Mouse (Mus musculus): ENCODE measurements around the gene Dpp6. TPM values are rescaled to one million over a fixed set of nuclear protein-coding genes. Genes with fewer than 3 reads are reported as not detected.

The Dpp6 gene
- polyA plus RNA-seq, 1 experiment from 2014 or later: 0.76 TPM

DNA sequence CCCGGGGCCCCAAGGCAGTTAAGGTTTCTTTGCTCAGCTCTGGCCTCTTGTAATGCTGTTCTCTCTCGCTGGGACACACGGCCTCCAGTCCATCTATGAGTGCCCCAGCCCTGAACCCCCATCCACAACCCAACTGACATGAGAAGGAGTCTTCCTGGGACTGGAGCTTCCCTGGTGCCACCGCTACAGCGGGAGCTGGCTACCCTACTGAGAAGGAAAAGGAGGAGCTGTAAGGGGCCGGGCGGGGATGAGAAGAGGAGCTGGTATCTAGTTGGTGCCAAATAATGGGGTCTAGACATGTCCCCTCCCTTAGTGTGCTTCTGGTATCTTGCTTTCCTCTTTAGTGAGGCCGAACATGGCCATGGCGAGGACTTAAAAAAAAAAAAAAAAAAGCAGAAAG is 231.9 kb downstream of the Dpp6 start:
- H3K27ac ChIP-seq (ENCODE audit: low read depth, low read length): no peak overlapping the region
- H3K4me2 ChIP-seq (replicated peaks; ENCODE audit: low read depth): peak overlapping the region; percentile 17; the same call in 1 of the 2 replicates
- 11% methylated on average over 9 of the region's 9 CpGs for WGBS
- no peaks in the 10 kb centered on the region for H3K36me3 ChIP-seq (ENCODE audit: control insufficient read depth, insufficient read depth)
- H3K9me3 ChIP-seq (ENCODE audit: control insufficient read depth): no peaks in the 10 kb centered on the region
- no peaks in the 10 kb centered on the region for H3K4me1 ChIP-seq (replicated peaks; ENCODE audit: control insufficient read depth, insufficient read depth, low read length)
- no peak for TF ChIP-seq CTCF (IDR thresholded peaks at IDR 0.05; ENCODE audit: low read depth)
- ATAC-seq: no peak
- H3K4me3 ChIP-seq (ENCODE audit: low read depth, low read length): no peak overlapping the region
- H3K27me3 ChIP-seq (replicated peaks; ENCODE audit: control insufficient read depth, insufficient read depth, low read length): peaks cover 10% of the 10 kb centered on the region; the same call in 1 of the 2 replicates
- no peak overlapping the region for H3K9ac ChIP-seq (ENCODE audit: low read depth, low read length)

- no peak for ATAC-seq
- no peaks in the 10 kb centered on the region for H3K4me1 ChIP-seq (replicated peaks; ENCODE audit: control insufficient read depth, insufficient read depth, low read length)
- no peaks in the 10 kb centered on the region for H3K9me3 ChIP-seq (ENCODE audit: control insufficient read depth)
- H3K27me3 ChIP-seq (replicated peaks; ENCODE audit: control insufficient read depth, insufficient read depth, low read length): peaks cover 10% of the 10 kb centered on the region; the same call in 1 of the 2 replicates
- no peaks in the 10 kb centered on the region for H3K36me3 ChIP-seq (ENCODE audit: control insufficient read depth, insufficient read depth)
- H3K27ac ChIP-seq (ENCODE audit: low read depth, low read length): no peak overlapping the region
- no peak overlapping the region for H3K4me3 ChIP-seq (ENCODE audit: low read depth, low read length)
- no peak overlapping the region for H3K9ac ChIP-seq (ENCODE audit: low read depth, low read length)
- no peak for TF ChIP-seq CTCF (IDR thresholded peaks at IDR 0.05; ENCODE audit: low read depth)
- H3K4me2 ChIP-seq (replicated peaks; ENCODE audit: low read depth): peak overlapping the region; percentile 17; the same call in 1 of the 2 replicates
- 4% methylated on average over 55 of the region's 55 CpGs for WGBS
Measured at GRCm38 (mm10) chr5:27049341-27050091, 232.5 kb downstream of the Dpp6 start.

DNA sequence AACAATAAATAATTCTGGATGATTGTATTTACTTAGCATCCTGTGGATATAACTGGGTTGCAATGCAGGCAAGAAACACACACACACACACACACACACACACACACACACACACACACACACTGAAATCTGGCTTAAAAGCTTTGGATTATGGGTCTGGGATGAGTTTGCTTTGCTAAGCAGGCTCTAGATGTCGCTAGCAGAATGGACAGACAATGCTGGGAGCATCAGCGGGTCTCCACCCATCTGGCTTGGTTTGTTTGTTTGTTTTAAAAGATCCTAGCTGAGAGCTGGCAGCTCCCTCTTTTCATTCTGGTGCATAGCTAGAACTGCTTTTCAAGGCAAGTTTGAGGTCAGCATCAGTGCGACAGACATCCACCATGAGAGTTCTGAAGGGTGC is 234.2 kb downstream of the Dpp6 start:
- no peak for TF ChIP-seq CTCF (IDR thresholded peaks at IDR 0.05; ENCODE audit: low read depth)
- peaks cover 10% of the 10 kb centered on the region; the same call in 1 of the 2 replicates for H3K27me3 ChIP-seq (replicated peaks; ENCODE audit: control insufficient read depth, insufficient read depth, low read length)
- H3K9ac ChIP-seq (ENCODE audit: low read depth, low read length): no peak overlapping the region
- H3K4me3 ChIP-seq (ENCODE audit: low read depth, low read length): no peak overlapping the region
- WGBS: 39% methylated on average over 3 of the region's 3 CpGs
- ATAC-seq: no peak
- H3K36me3 ChIP-seq (ENCODE audit: control insufficient read depth, insufficient read depth): no peaks in the 10 kb centered on the region
- H3K4me1 ChIP-seq (replicated peaks; ENCODE audit: control insufficient read depth, insufficient read depth, low read length): no peaks in the 10 kb centered on the region
- H3K27ac ChIP-seq (ENCODE audit: low read depth, low read length): no peak overlapping the region
- no peaks in the 10 kb centered on the region for H3K9me3 ChIP-seq (ENCODE audit: control insufficient read depth)
- H3K4me2 ChIP-seq (replicated peaks; ENCODE audit: low read depth): no peak overlapping the region

- Histone ChIP-seq H3K9ac (ENCODE audit: low read depth, low read length) (no peak overlapping the region), H3K4me3 (ENCODE audit: low read depth, low read length) (no peak overlapping the region), H3K9me3 (ENCODE audit: control insufficient read depth) (no peaks in the 10 kb centered on the region), H3K4me1 (replicated peaks; ENCODE audit: control insufficient read depth, insufficient read depth, low read length) (no peaks in the 10 kb centered on the region), H3K27ac (ENCODE audit: low read depth, low read length) (no peak overlapping the region), H3K4me2 (replicated peaks; ENCODE audit: low read depth) (no peak overlapping the region), H3K27me3 (replicated peaks; ENCODE audit: control insufficient read depth, insufficient read depth, low read length) (peaks cover 10% of the 10 kb centered on the region; the same call in 1 of the 2 replicates), H3K36me3 (ENCODE audit: control insufficient read depth, insufficient read depth) (no peaks in the 10 kb centered on the region)
- ATAC-seq: no peak
- no peak for TF ChIP-seq CTCF (IDR thresholded peaks at IDR 0.05; ENCODE audit: low read depth)
- 20% methylated on average over 2 of the region's 2 CpGs for whole genome bisulfite sequencing
Measured at GRCm38 (mm10) chr5:27052441-27052840, 235.4 kb downstream of the Dpp6 start.

- Histone ChIP-seq H3K4me3 (ENCODE audit: low read depth, low read length) (no peak overlapping the region), H3K9me3 (ENCODE audit: control insufficient read depth) (no peaks in the 10 kb centered on the region), H3K27me3 (replicated peaks; ENCODE audit: control insufficient read depth, insufficient read depth, low read length) (no peaks in the 10 kb centered on the region), H3K4me2 (replicated peaks; ENCODE audit: low read depth) (no peak overlapping the region), H3K9ac (ENCODE audit: low read depth, low read length) (no peak overlapping the region), H3K4me1 (replicated peaks; ENCODE audit: control insufficient read depth, insufficient read depth, low read length) (no peaks in the 10 kb centered on the region), H3K36me3 (ENCODE audit: control insufficient read depth, insufficient read depth) (no peaks in the 10 kb centered on the region), H3K27ac (ENCODE audit: low read depth, low read length) (no peak overlapping the region)
- no peak for TF ChIP-seq CTCF (IDR thresholded peaks at IDR 0.05; ENCODE audit: low read depth)
- WGBS: 28% methylated on average over 5 of the region's 5 CpGs
- ATAC-seq: no peak
Measured at GRCm38 (mm10) chr5:27056436-27056835, 239.4 kb downstream of the Dpp6 start.

- no peak for ATAC-seq
- no peaks in the 10 kb centered on the region for H3K36me3 ChIP-seq (ENCODE audit: control insufficient read depth, insufficient read depth)
- no peak overlapping the region for H3K4me2 ChIP-seq (replicated peaks; ENCODE audit: low read depth)
- no peak for TF ChIP-seq CTCF (IDR thresholded peaks at IDR 0.05; ENCODE audit: low read depth)
- no peak overlapping the region for H3K9ac ChIP-seq (ENCODE audit: low read depth, low read length)
- H3K27me3 ChIP-seq (replicated peaks; ENCODE audit: control insufficient read depth, insufficient read depth, low read length): no peaks in the 10 kb centered on the region
- 65% methylated on average over 4 of the region's 4 CpGs for WGBS
- no peaks in the 10 kb centered on the region for H3K4me1 ChIP-seq (replicated peaks; ENCODE audit: control insufficient read depth, insufficient read depth, low read length)
- H3K27ac ChIP-seq (ENCODE audit: low read depth, low read length): no peak overlapping the region
- H3K9me3 ChIP-seq (ENCODE audit: control insufficient read depth): no peaks in the 10 kb centered on the region
- no peak overlapping the region for H3K4me3 ChIP-seq (ENCODE audit: low read depth, low read length)
Measured at GRCm38 (mm10) chr5:27060114-27060513, 243.1 kb downstream of the Dpp6 start.

Measured in intestine, postnatal 0 days (tissue).